Mouse (Mus musculus): ENCODE results near the gene Atp6v0a4.

DNA sequence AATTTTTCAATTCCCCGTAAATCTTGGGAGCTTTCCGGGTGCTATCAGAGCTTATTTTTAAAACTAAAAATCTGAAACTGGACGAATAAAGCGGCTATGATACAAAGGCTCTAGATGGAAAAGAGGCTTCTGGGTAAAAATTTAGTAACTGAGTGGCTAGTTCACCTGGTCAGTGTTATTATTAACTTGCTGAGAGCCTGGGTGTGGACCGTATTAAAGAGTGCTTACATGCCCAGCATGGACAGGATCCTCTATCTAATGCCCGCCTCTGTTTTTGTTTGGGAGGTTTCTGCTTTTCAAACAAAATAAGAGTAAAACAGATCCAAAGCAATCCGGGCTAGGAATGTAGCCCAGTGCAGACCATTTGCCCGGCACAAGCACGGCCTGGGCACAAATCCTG, 16.0 kb upstream of the Atp6v0a4 start:
- TF ChIP-seq POLR2A (IDR thresholded peaks at IDR 0.05; ENCODE audit: insufficient read length, low read depth) (no peak), POLR2AphosphoS2 (IDR thresholded peaks at IDR 0.05; ENCODE audit: insufficient read length, low read depth) (no peak), MAX (IDR thresholded peaks at IDR 0.05; ENCODE audit: low read depth) (no peak), REST (IDR thresholded peaks at IDR 0.05; ENCODE audit: insufficient read depth, insufficient read length) (no peak), SRF (IDR thresholded peaks at IDR 0.05; ENCODE audit: control insufficient read depth, insufficient read length, low read depth) (no peak), E2F4 (IDR thresholded peaks at IDR 0.05; ENCODE audit: insufficient read depth) (no peak), USF1 (IDR thresholded peaks at IDR 0.05; ENCODE audit: low read depth) (no peak), TCF3 (IDR thresholded peaks at IDR 0.05; ENCODE audit: insufficient read length, low read depth) (no peak), CEBPB (IDR thresholded peaks at IDR 0.05; ENCODE audit: insufficient read depth, poor library complexity, severe bottlenecking) (no peak), MYOD1 (IDR thresholded peaks at IDR 0.05; ENCODE audit: control insufficient read depth in 1 of 3, insufficient read length in 2 of 3, low read depth in 2 of 3) (no peak), TCF12 (IDR thresholded peaks at IDR 0.05; ENCODE audit: insufficient read depth, poor library complexity, severe bottlenecking) (no peak)
